Mouse (Mus musculus): ENCODE results near the gene Ccdc162. TPM values are rescaled to one million over a fixed set of nuclear protein-coding genes. Genes with fewer than 3 reads are reported as not detected.

Gene Ccdc162
- polyA plus RNA-seq, 1 experiment from 2014 or later: 0.69 TPM

- ATAC-seq (ENCODE audit: low FRiP score, low TSS enrichment): no peak
- Histone ChIP-seq H3K27ac (replicated peaks) (no peak overlapping the region), H3K9ac (ENCODE audit: low read length) (no peak overlapping the region)
Observed at GRCm38 (mm10) chr10:41601898-41602545, 114.4 kb downstream of the Ccdc162 start.

DNA sequence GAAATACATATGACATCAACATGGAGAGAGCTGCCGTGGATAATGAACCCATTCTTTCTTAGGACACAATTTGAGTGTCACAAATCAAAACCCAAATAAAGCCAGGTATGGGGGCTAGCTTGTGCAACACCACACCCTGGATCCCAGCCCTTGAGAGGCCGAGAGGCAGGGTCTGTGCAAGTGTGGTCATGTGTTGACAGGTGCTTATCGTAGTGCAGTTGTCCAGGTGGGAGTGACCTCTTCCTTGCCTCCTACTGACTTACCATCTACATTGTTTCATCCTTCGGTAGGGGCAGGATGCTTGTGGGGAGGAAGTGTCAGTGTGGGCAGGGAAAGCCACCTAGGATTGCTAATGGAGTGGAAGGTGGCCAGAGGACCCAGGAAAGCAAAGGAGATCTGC, 115.1 kb downstream of the Ccdc162 start:
- no peaks in the 10 kb centered on the region for H3K27me3 ChIP-seq (ENCODE audit: control insufficient read depth, insufficient read depth, low read length)
- DNase-seq (ENCODE audit: low spot score) (no peak), ATAC-seq (ENCODE audit: low FRiP score, low TSS enrichment) (no peak)
- no peak overlapping the region for H3K9ac ChIP-seq (ENCODE audit: low read length)
- no peaks in the 10 kb centered on the region for H3K36me3 ChIP-seq (ENCODE audit: control insufficient read depth, insufficient read depth, low read length)
- TF ChIP-seq CTCF (IDR thresholded peaks at IDR 0.05; ENCODE audit: low read depth) (no peak), EP300 (optimal IDR thresholded peaks at IDR 0.05) (no peak)
- no peak overlapping the region for H3K27ac ChIP-seq (replicated peaks)
- H3K9me3 ChIP-seq (ENCODE audit: control insufficient read depth, low read length): no peaks in the 10 kb centered on the region
- 72% methylated on average over 4 of the region's 4 CpGs for WGBS
- no peak overlapping the region for H3K4me2 ChIP-seq (replicated peaks; ENCODE audit: low read depth)
- no peak overlapping the region for H3K4me3 ChIP-seq (ENCODE audit: low read depth, low read length)
- no peaks in the 10 kb centered on the region for H3K4me1 ChIP-seq (replicated peaks; ENCODE audit: control insufficient read depth, insufficient read depth)

More at GRCm38 (mm10) chr10:41601898-41602545, 114.4 kb downstream of the Ccdc162 start:
- TF ChIP-seq CTCF (IDR thresholded peaks at IDR 0.05; ENCODE audit: low read depth) (no peak), EP300 (optimal IDR thresholded peaks at IDR 0.05) (no peak)
- Histone ChIP-seq H3K9me3 (ENCODE audit: control insufficient read depth, low read length) (no peaks in the 10 kb centered on the region), H3K4me2 (replicated peaks; ENCODE audit: low read depth) (no peak overlapping the region), H3K27me3 (ENCODE audit: control insufficient read depth, insufficient read depth, low read length) (no peaks in the 10 kb centered on the region), H3K4me1 (replicated peaks; ENCODE audit: control insufficient read depth, insufficient read depth) (no peaks in the 10 kb centered on the region), H3K36me3 (ENCODE audit: control insufficient read depth, insufficient read depth, low read length) (no peaks in the 10 kb centered on the region), H3K4me3 (ENCODE audit: low read depth, low read length) (no peak overlapping the region)
- DNase-seq (ENCODE audit: low spot score): no peak
- WGBS: 66% methylated on average over 7 of the region's 7 CpGs

DNA sequence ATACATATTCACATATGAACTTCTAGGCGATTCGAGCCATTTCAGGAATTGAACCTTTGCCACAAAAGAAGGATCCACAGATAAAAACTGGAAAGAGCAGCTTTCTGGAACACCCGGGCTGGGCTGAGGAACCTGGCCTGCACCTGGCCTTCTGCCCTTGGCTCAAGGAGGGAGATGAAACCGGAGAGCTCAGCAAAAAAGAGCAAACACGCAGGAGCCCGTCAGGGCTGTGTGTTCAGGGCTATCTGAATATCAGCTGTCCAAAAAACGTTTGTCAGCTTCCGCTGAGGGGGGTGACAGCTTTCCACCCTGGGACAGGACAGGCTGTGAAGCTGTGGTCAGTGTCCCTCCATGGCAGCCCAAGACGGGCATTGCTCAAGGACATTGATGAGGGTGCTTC, 117.4 kb downstream of the Ccdc162 start:
- Histone ChIP-seq H3K9ac (ENCODE audit: low read length) (no peak overlapping the region), H3K9me3 (ENCODE audit: control insufficient read depth, low read length) (no peaks in the 10 kb centered on the region), H3K4me3 (ENCODE audit: low read depth, low read length) (no peak overlapping the region), H3K4me1 (replicated peaks; ENCODE audit: control insufficient read depth, insufficient read depth) (no peaks in the 10 kb centered on the region), H3K27me3 (ENCODE audit: control insufficient read depth, insufficient read depth, low read length) (no peaks in the 10 kb centered on the region), H3K36me3 (ENCODE audit: control insufficient read depth, insufficient read depth, low read length) (no peaks in the 10 kb centered on the region), H3K4me2 (replicated peaks; ENCODE audit: low read depth) (no peak overlapping the region), H3K27ac (replicated peaks) (no peak overlapping the region)
- no peak for ATAC-seq (ENCODE audit: low FRiP score, low TSS enrichment)
- TF ChIP-seq EP300 (optimal IDR thresholded peaks at IDR 0.05): no peak
- TF ChIP-seq CTCF (IDR thresholded peaks at IDR 0.05; ENCODE audit: low read depth): no peak
- WGBS: 59% methylated on average over 9 of the region's 9 CpGs
- DNase-seq (ENCODE audit: low spot score): no peak

DNA sequence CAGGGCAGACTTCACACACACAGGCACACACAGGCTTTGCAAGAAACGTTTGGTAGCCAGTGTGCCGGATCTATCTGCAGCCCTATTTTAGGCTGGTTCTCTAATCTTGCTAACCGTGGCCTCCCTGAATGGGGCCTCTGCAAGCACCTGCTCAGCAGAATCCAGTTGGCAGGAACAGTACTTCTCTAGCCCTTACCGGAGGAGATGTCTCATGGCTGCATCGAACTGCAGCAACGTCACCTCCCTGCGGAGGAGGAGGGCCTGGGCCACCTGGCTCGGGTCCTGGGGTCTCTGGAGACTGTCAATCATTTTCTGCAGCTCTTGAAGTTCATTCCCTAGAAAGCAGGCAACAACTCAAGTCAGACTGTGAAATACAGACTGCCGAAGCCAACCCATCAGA, 118.2 kb downstream of the Ccdc162 start:
- Histone ChIP-seq H3K4me3 (ENCODE audit: low read depth, low read length) (no peak overlapping the region), H3K9ac (ENCODE audit: low read length) (no peak overlapping the region), H3K27me3 (ENCODE audit: control insufficient read depth, insufficient read depth, low read length) (no peaks in the 10 kb centered on the region), H3K36me3 (ENCODE audit: control insufficient read depth, insufficient read depth, low read length) (no peaks in the 10 kb centered on the region), H3K9me3 (ENCODE audit: control insufficient read depth, low read length) (no peaks in the 10 kb centered on the region), H3K4me2 (replicated peaks; ENCODE audit: low read depth) (no peak overlapping the region), H3K27ac (replicated peaks) (no peak overlapping the region), H3K4me1 (replicated peaks; ENCODE audit: control insufficient read depth, insufficient read depth) (no peaks in the 10 kb centered on the region)
- ATAC-seq (ENCODE audit: low FRiP score, low TSS enrichment) (no peak), DNase-seq (ENCODE audit: low spot score) (peak; percentile 18)
- TF ChIP-seq EP300 (optimal IDR thresholded peaks at IDR 0.05): no peak
- no peak for TF ChIP-seq CTCF (IDR thresholded peaks at IDR 0.05; ENCODE audit: low read depth)
- WGBS: 43% methylated on average over 9 of the region's 9 CpGs

DNA sequence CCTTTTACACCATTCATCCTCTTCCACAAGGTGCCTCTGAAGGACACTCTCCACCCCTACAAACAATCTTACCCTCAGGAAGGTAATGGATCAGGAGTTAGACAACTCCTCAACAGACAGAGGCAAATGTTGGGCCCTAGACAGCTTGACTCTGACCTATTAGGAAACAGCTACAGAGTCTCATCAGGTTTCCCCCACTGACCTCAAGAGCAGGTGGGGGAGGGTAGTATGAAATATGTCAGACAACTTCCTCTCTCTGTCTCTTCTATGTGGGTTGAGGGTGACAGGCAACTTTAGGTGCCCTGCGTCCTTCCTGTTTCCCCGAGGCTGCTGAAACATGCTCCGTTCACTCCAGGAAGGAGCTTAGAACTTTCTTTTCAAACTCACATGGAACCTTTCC, 120.9 kb downstream of the Ccdc162 start:
- TF ChIP-seq CTCF (IDR thresholded peaks at IDR 0.05; ENCODE audit: low read depth) (no peak), EP300 (optimal IDR thresholded peaks at IDR 0.05) (no peak)
- 56% methylated on average over 3 of the region's 3 CpGs for WGBS
- Histone ChIP-seq H3K4me1 (replicated peaks; ENCODE audit: control insufficient read depth, insufficient read depth) (no peaks in the 10 kb centered on the region), H3K36me3 (ENCODE audit: control insufficient read depth, insufficient read depth, low read length) (no peaks in the 10 kb centered on the region), H3K4me3 (ENCODE audit: low read depth, low read length) (no peak overlapping the region), H3K9me3 (ENCODE audit: control insufficient read depth, low read length) (no peaks in the 10 kb centered on the region), H3K27ac (replicated peaks) (no peak overlapping the region), H3K4me2 (replicated peaks; ENCODE audit: low read depth) (no peak overlapping the region), H3K9ac (ENCODE audit: low read length) (no peak overlapping the region), H3K27me3 (ENCODE audit: control insufficient read depth, insufficient read depth, low read length) (no peaks in the 10 kb centered on the region)
- DNase-seq (ENCODE audit: low spot score) (no peak), ATAC-seq (ENCODE audit: low FRiP score, low TSS enrichment) (peak; percentile 40; the same call in 1 of the 2 replicates)

DNA sequence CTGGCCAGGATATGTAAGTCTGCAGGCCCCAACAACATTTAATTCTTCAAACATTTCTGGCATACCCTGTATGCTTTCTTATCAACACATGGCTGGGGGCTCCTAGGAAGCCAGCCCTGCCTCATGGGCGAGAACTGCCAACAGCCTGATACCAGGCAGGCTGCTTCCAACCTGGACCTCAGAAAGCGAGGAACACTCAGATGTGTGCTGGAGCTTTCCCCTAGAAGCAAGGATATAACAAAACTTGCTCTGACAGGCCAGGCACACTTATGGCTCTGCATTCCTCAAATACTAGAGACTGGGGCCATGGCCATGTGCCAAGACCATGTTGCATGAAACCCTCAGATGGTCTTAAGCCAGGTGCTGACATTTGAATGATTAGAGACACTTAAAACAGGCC, 121.5 kb downstream of the Ccdc162 start:
- DNase-seq (ENCODE audit: low spot score): no peak

More for the DNA sequence above, 121.5 kb downstream of the Ccdc162 start:
- Histone ChIP-seq H3K9ac (ENCODE audit: low read length) (no peak overlapping the region), H3K4me1 (replicated peaks; ENCODE audit: control insufficient read depth, insufficient read depth) (no peaks in the 10 kb centered on the region), H3K9me3 (ENCODE audit: control insufficient read depth, low read length) (no peaks in the 10 kb centered on the region), H3K36me3 (ENCODE audit: control insufficient read depth, insufficient read depth, low read length) (no peaks in the 10 kb centered on the region), H3K27ac (replicated peaks) (no peak overlapping the region; the same call in 1 of the 2 replicates), H3K27me3 (ENCODE audit: control insufficient read depth, insufficient read depth, low read length) (no peaks in the 10 kb centered on the region), H3K4me2 (replicated peaks; ENCODE audit: low read depth) (no peak overlapping the region), H3K4me3 (ENCODE audit: low read depth, low read length) (no peak overlapping the region)
- 33% methylated on average over 2 of the region's 2 CpGs for WGBS
- no peak for TF ChIP-seq CTCF (IDR thresholded peaks at IDR 0.05; ENCODE audit: low read depth)
- no peak for TF ChIP-seq EP300 (optimal IDR thresholded peaks at IDR 0.05)
- 0 out of 2 replicates have a peak, but pooled peaks have one; percentile 15 for ATAC-seq (ENCODE audit: low FRiP score, low TSS enrichment)

Measured in stomach, postnatal 0 days (tissue).